Mouse (Mus musculus): ENCODE results near the gene Dhx8. TPM values are rescaled to one million over a fixed set of nuclear protein-coding genes. Genes with fewer than 3 reads are reported as not detected.

The Dhx8 gene
- polyA plus RNA-seq, 1 experiment from 2014 or later: 28.5 TPM

GRCm38 (mm10) chr11:101699991-101700390 is 32.7 kb upstream of the Dhx8 start:
- 49% methylated on average over 7 of the region's 7 CpGs for WGBS
- peak overlapping the region; percentile 43; the same call in 1 of the 2 replicates for H3K9ac ChIP-seq (ENCODE audit: low read length)
- no peaks in the 10 kb centered on the region for H3K27me3 ChIP-seq (ENCODE audit: control insufficient read depth, insufficient read depth, low read length)
- H3K4me2 ChIP-seq (ENCODE audit: low read depth, low read length): 0 out of 2 replicates have a peak overlapping the region, but pooled peaks have one; percentile 22
- no peaks in the 10 kb centered on the region for H3K36me3 ChIP-seq (ENCODE audit: control insufficient read depth, insufficient read depth, low read length)
- H3K27ac ChIP-seq (ENCODE audit: low read length): no peak overlapping the region; the same call in 1 of the 2 replicates
- no peak for ATAC-seq (ENCODE audit: insufficient read depth, low FRiP score)
- no peak overlapping the region for H3K4me3 ChIP-seq (replicated peaks; ENCODE audit: low read length)
- H3K9me3 ChIP-seq (replicated peaks; ENCODE audit: control insufficient read depth, low read length): peaks cover 3% of the 10 kb centered on the region; the same call in 1 of the 2 replicates
- peaks cover 30% of the 10 kb centered on the region for H3K4me1 ChIP-seq (ENCODE audit: control insufficient read depth, insufficient read depth, low read length)

GRCm38 (mm10) chr11:101700446-101700845 is 32.3 kb upstream of the Dhx8 start:
- no peaks in the 10 kb centered on the region for H3K27me3 ChIP-seq (ENCODE audit: control insufficient read depth, insufficient read depth, low read length)
- 11% methylated on average over 12 of the region's 12 CpGs for WGBS
- H3K4me2 ChIP-seq (ENCODE audit: low read depth, low read length): peak overlapping the region; percentile 22
- peaks cover 26% of the 10 kb centered on the region for H3K4me1 ChIP-seq (ENCODE audit: control insufficient read depth, insufficient read depth, low read length)
- H3K4me3 ChIP-seq (replicated peaks; ENCODE audit: low read length): no peak overlapping the region
- peaks cover 3% of the 10 kb centered on the region; the same call in 1 of the 2 replicates for H3K9me3 ChIP-seq (replicated peaks; ENCODE audit: control insufficient read depth, low read length)
- H3K27ac ChIP-seq (ENCODE audit: low read length): no peak overlapping the region; the same call in 1 of the 2 replicates
- no peaks in the 10 kb centered on the region for H3K36me3 ChIP-seq (ENCODE audit: control insufficient read depth, insufficient read depth, low read length)
- peak overlapping the region; percentile 43; the same call in 1 of the 2 replicates for H3K9ac ChIP-seq (ENCODE audit: low read length)
- peak; percentile 34; the same call in 1 of the 2 replicates for ATAC-seq (ENCODE audit: insufficient read depth, low FRiP score)

DNA sequence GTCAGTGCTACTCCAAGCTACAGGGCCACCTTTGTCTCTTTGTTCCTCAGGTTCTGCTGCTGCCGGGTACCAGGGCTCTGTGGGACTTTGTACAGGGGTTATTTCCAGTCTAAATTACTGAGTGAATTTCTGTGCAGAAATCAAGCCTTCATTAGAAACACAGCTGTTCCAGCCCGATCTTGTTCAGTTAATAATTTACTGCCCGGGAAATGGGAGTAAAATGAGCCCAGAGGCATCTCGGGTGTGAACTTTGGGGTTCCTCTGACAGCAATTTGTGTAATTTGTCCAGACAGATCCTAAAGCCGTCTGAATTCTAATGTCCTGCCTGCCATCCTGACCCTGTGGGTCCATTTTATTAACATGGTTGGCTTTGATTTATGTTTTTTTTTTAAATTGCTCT is 28.6 kb upstream of the Dhx8 start:
- no peak for ATAC-seq (ENCODE audit: insufficient read depth, low FRiP score)
- no peaks in the 10 kb centered on the region for H3K36me3 ChIP-seq (ENCODE audit: control insufficient read depth, insufficient read depth, low read length)
- no peak overlapping the region for H3K4me2 ChIP-seq (ENCODE audit: low read depth, low read length)
- no peaks in the 10 kb centered on the region for H3K9me3 ChIP-seq (replicated peaks; ENCODE audit: control insufficient read depth, low read length)
- WGBS: 19% methylated on average over 5 of the region's 5 CpGs
- no peaks in the 10 kb centered on the region for H3K27me3 ChIP-seq (ENCODE audit: control insufficient read depth, insufficient read depth, low read length)
- no peak overlapping the region for H3K27ac ChIP-seq (ENCODE audit: low read length)
- peaks cover 12% of the 10 kb centered on the region; the same call in 1 of the 2 replicates for H3K4me1 ChIP-seq (ENCODE audit: control insufficient read depth, insufficient read depth, low read length)
- H3K9ac ChIP-seq (ENCODE audit: low read length): no peak overlapping the region
- no peak overlapping the region for H3K4me3 ChIP-seq (replicated peaks; ENCODE audit: low read length)

DNA sequence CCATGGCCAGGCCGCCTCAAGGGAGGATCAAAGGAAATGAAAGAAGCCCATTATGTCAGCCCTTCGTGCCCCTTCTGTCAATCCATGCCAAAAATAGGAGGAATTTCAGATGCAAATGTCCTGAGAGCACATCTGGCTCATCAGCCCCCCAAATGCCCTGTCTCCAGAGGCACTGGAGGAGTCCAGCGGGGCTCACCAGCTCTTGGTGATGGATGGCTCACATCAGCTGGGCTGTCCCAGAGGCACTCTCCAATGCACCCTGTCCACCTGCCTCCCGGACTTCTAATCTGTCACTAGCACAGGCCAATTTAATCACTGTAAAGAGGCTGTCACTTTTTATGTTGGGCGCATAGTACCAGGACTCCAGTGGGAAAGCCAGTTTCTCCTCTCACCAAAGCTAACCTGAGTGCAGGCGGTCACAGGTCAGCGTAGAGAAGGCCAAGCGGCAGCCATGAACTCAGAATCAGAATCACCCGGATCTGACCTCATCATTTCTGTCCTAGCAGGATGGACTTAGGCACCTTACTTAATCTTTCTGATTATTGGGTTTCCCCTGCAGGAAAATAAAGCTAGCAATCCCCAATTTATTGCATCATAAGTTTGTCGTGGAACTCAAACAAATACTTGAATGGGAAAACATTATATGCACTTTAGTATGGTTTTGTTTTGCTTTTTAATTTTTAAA is 25.8 kb upstream of the Dhx8 start:
- no peaks in the 10 kb centered on the region for H3K4me1 ChIP-seq (ENCODE audit: control insufficient read depth, insufficient read depth, low read length)
- WGBS: 80% methylated on average over 10 of the region's 10 CpGs

DNA sequence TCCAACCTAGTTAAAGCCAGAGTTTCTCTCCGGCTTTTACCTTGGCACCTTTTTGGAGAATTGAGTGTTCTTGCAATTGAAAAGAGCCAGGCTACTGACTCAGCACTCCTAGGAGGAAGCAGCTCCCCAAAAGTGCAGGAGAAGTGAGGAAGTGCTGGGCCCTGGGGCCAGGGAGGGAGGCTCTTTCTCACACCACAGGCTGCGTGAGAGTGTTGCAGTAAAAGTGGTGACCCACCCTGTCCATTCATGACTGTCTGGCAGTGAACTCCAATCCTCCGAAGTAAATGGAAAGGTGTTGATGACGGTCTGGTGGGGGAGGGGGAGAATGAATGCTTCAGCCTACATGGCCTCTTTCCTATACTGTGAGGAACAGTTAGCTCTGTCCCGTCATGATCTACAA is 24.2 kb upstream of the Dhx8 start:
- 41% methylated on average over 5 of the region's 5 CpGs for WGBS

More for the DNA sequence above, 25.8 kb upstream of the Dhx8 start:
- ATAC-seq (ENCODE audit: insufficient read depth, low FRiP score): no peak
- Histone ChIP-seq H3K9ac (ENCODE audit: low read length) (no peak overlapping the region), H3K9me3 (replicated peaks; ENCODE audit: control insufficient read depth, low read length) (no peaks in the 10 kb centered on the region), H3K4me2 (ENCODE audit: low read depth, low read length) (no peak overlapping the region), H3K27ac (ENCODE audit: low read length) (no peak overlapping the region), H3K4me3 (replicated peaks; ENCODE audit: low read length) (no peak overlapping the region), H3K27me3 (ENCODE audit: control insufficient read depth, insufficient read depth, low read length) (no peaks in the 10 kb centered on the region), H3K36me3 (ENCODE audit: control insufficient read depth, insufficient read depth, low read length) (no peaks in the 10 kb centered on the region)

GRCm38 (mm10) chr11:101712811-101713210 is 19.9 kb upstream of the Dhx8 start:
- WGBS: 71% methylated on average over 9 of the region's 9 CpGs
- Histone ChIP-seq H3K27me3 (ENCODE audit: control insufficient read depth, insufficient read depth, low read length) (no peaks in the 10 kb centered on the region), H3K36me3 (ENCODE audit: control insufficient read depth, insufficient read depth, low read length) (no peaks in the 10 kb centered on the region), H3K4me1 (ENCODE audit: control insufficient read depth, insufficient read depth, low read length) (no peaks in the 10 kb centered on the region), H3K9me3 (replicated peaks; ENCODE audit: control insufficient read depth, low read length) (no peaks in the 10 kb centered on the region), H3K4me3 (replicated peaks; ENCODE audit: low read length) (no peak overlapping the region), H3K4me2 (ENCODE audit: low read depth, low read length) (no peak overlapping the region), H3K27ac (ENCODE audit: low read length) (no peak overlapping the region), H3K9ac (ENCODE audit: low read length) (no peak overlapping the region)
- no peak for ATAC-seq (ENCODE audit: insufficient read depth, low FRiP score)

More for the DNA sequence above, 24.2 kb upstream of the Dhx8 start:
- Histone ChIP-seq H3K27me3 (ENCODE audit: control insufficient read depth, insufficient read depth, low read length) (no peaks in the 10 kb centered on the region), H3K36me3 (ENCODE audit: control insufficient read depth, insufficient read depth, low read length) (no peaks in the 10 kb centered on the region), H3K9me3 (replicated peaks; ENCODE audit: control insufficient read depth, low read length) (no peaks in the 10 kb centered on the region), H3K9ac (ENCODE audit: low read length) (no peak overlapping the region), H3K4me3 (replicated peaks; ENCODE audit: low read length) (no peak overlapping the region), H3K27ac (ENCODE audit: low read length) (no peak overlapping the region), H3K4me1 (ENCODE audit: control insufficient read depth, insufficient read depth, low read length) (no peaks in the 10 kb centered on the region), H3K4me2 (ENCODE audit: low read depth, low read length) (no peak overlapping the region)
- no peak for ATAC-seq (ENCODE audit: insufficient read depth, low FRiP score)

DNA sequence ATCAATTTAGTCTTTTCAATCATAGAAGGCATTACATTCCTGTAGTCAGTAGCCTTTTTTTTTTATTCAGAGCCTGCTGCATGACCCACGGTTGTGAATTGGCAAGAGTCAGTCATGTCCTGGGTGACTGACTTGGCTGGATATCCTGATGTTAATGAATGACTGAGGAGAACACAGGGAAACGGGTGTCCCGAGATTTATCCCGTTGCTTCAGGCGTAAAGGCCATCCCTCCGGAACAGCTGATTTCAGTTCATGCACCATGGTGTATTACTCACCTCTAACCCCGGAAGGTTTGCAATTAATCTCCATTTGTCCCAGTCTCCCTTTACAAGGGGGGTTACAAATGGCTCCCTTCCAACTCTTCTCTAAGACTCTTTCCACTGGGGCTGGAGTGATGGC is 18.7 kb upstream of the Dhx8 start:
- no peak overlapping the region for H3K27ac ChIP-seq (ENCODE audit: low read length)
- H3K27me3 ChIP-seq (ENCODE audit: control insufficient read depth, insufficient read depth, low read length): no peaks in the 10 kb centered on the region
- H3K4me1 ChIP-seq (ENCODE audit: control insufficient read depth, insufficient read depth, low read length): no peaks in the 10 kb centered on the region
- no peak for ATAC-seq (ENCODE audit: insufficient read depth, low FRiP score)
- H3K9me3 ChIP-seq (replicated peaks; ENCODE audit: control insufficient read depth, low read length): no peaks in the 10 kb centered on the region
- H3K9ac ChIP-seq (ENCODE audit: low read length): no peak overlapping the region
- H3K4me3 ChIP-seq (replicated peaks; ENCODE audit: low read length): no peak overlapping the region
- H3K36me3 ChIP-seq (ENCODE audit: control insufficient read depth, insufficient read depth, low read length): no peaks in the 10 kb centered on the region
- no peak overlapping the region for H3K4me2 ChIP-seq (ENCODE audit: low read depth, low read length)
- 66% methylated on average over 7 of the region's 7 CpGs for WGBS

DNA sequence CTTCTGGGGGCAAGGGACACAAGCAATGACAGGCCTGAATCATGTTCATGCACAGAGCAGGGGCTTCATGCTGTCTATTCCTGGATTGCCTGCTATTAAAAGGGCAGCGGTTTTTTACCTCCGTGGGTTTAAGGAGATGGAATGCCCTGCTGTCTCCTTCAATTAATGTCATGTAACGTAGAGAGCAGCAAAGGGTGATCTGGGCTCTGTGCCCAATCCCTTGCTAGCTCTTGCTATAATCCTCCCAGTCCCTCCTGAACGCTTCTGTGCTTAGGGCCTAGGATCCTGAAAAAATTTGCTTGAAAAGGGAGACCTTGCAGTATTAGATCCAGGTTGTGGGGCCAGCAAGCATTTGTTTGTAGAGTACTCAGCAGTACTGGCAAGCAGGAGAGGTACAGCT is 14.4 kb upstream of the Dhx8 start:
- no peaks in the 10 kb centered on the region for H3K9me3 ChIP-seq (replicated peaks; ENCODE audit: control insufficient read depth, low read length)
- no peaks in the 10 kb centered on the region for H3K27me3 ChIP-seq (ENCODE audit: control insufficient read depth, insufficient read depth, low read length)
- 31% methylated on average over 4 of the region's 4 CpGs for WGBS
- H3K4me2 ChIP-seq (ENCODE audit: low read depth, low read length): no peak overlapping the region
- H3K9ac ChIP-seq (ENCODE audit: low read length): no peak overlapping the region
- no peak overlapping the region for H3K4me3 ChIP-seq (replicated peaks; ENCODE audit: low read length)
- ATAC-seq (ENCODE audit: insufficient read depth, low FRiP score): no peak
- H3K27ac ChIP-seq (ENCODE audit: low read length): no peak overlapping the region
- H3K36me3 ChIP-seq (ENCODE audit: control insufficient read depth, insufficient read depth, low read length): no peaks in the 10 kb centered on the region
- H3K4me1 ChIP-seq (ENCODE audit: control insufficient read depth, insufficient read depth, low read length): no peaks in the 10 kb centered on the region

DNA sequence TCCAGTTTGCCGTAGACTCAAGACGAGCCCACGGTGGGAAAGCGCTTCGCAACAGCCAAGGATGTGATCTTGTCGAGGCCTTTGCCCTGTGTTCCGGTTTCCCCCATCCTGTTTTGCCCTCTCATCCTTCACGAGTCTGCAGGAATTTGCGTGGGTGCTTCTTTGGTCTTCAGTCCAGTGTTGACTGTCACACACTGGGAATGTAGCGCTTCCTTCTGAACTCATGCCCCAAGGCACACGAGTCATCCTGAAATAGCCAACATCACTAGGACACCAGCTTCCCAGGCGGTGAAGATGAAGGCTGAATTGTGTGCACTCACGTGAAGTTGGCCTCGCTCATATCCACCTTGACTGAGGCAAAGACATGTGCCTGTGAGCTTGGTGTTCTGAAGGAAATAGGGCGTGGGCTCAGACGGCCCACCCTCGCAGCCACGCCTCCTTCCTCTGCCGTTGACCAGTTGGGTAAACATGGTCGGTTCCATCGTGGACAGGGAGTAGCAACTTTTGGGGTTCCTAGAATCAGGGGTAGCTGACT is 12.7 kb upstream of the Dhx8 start:
- 68% methylated on average over 21 of the region's 21 CpGs for WGBS
- H3K27me3 ChIP-seq (ENCODE audit: control insufficient read depth, insufficient read depth, low read length): no peaks in the 10 kb centered on the region
- H3K9ac ChIP-seq (ENCODE audit: low read length): no peak overlapping the region
- H3K27ac ChIP-seq (ENCODE audit: low read length): no peak overlapping the region
- H3K36me3 ChIP-seq (ENCODE audit: control insufficient read depth, insufficient read depth, low read length): no peaks in the 10 kb centered on the region
- no peak for ATAC-seq (ENCODE audit: insufficient read depth, low FRiP score)
- no peak overlapping the region for H3K4me3 ChIP-seq (replicated peaks; ENCODE audit: low read length)
- no peaks in the 10 kb centered on the region for H3K9me3 ChIP-seq (replicated peaks; ENCODE audit: control insufficient read depth, low read length)
- H3K4me2 ChIP-seq (ENCODE audit: low read depth, low read length): no peak overlapping the region
- no peaks in the 10 kb centered on the region for H3K4me1 ChIP-seq (ENCODE audit: control insufficient read depth, insufficient read depth, low read length)

Measured in stomach, embryonic 16.5 days (tissue).